Mouse (Mus musculus) heart, embryonic 14.5 days (tissue): Measurements from ENCODE around the gene Arsb. TPM values are rescaled to one million over a fixed set of nuclear protein-coding genes. Genes with fewer than 3 reads are reported as not detected.
A peak's percentile ranks its signal among the peaks of the same experiment; 100 is the strongest.

ENCODE experiments used
- ATAC-seq: fragments of 200-750 bp; cut with Nextera tagmentation; 2 replicates; pipeline ENCODE4 v1.8.0; 2017; ENCODE audit warnings: low read depth, moderate TSS enrichment; ENCODE audit not compliant: insufficient number of reproducible peaks, insufficient read depth, low FRiP score
- H3K27ac ChIP-seq, 2 experiments: fragments of 200-500 bp in 1 of 2; fragments of 300-500 bp in 1 of 2; sonication (generic) in 1 of 2; replicated peaks in 1 of 2; 2 replicates each; pipeline ENCODE4 v1.5.1; 2012 to 2014; ENCODE audit warnings: low read depth in 2 of 2, low read length in 2 of 2, control low read depth in 1 of 2, mild to moderate bottlenecking in 1 of 2, mixed read lengths in 1 of 2; ENCODE audit not compliant: control insufficient read depth in 1 of 2, insufficient read depth in 1 of 2
- H3K27me3 ChIP-seq: fragments of 300-500 bp; sonication (generic); 2 replicates; pipeline ENCODE4 v1.6.1; 2014; ENCODE audit warnings: mild to moderate bottlenecking, low read length, control low read depth; ENCODE audit not compliant: control insufficient read depth, insufficient read depth
- H3K36me3 ChIP-seq: fragments of 300-500 bp; sonication (generic); 2 replicates; pipeline ENCODE4 v1.6.1; 2014; ENCODE audit warnings: mild to moderate bottlenecking, control low read depth, low read length, mixed read lengths; ENCODE audit not compliant: control insufficient read depth, insufficient read depth
- H3K4me1 ChIP-seq, 2 experiments: fragments of 200-500 bp in 1 of 2; fragments of 300-500 bp in 1 of 2; sonication (generic) in 1 of 2; 2 replicates each; pipeline ENCODE4 v1.6.1; 2012 to 2014; ENCODE audit warnings: low read length in 2 of 2, control low read depth in 1 of 2, mixed read lengths in 1 of 2; ENCODE audit not compliant: control insufficient read depth in 2 of 2, insufficient read depth in 2 of 2
- H3K4me2 ChIP-seq: fragments of 300-500 bp; sonication (generic); 2 replicates; pipeline ENCODE4 v1.6.1; 2014; ENCODE audit warnings: mild to moderate bottlenecking, low read length
- H3K4me3 ChIP-seq, 2 experiments: fragments of 200-500 bp in 1 of 2; fragments of 300-500 bp in 1 of 2; sonication (generic) in 1 of 2; 2 replicates each; pipeline ENCODE4 v1.5.1; 2012 to 2014; ENCODE audit warnings: low read length in 2 of 2, mild to moderate bottlenecking in 2 of 2, control low read depth in 1 of 2, low read depth in 1 of 2, moderate library complexity in 1 of 2; ENCODE audit not compliant: control insufficient read depth in 1 of 2, insufficient read depth in 1 of 2
- H3K9ac ChIP-seq: fragments of 300-500 bp; sonication (generic); 2 replicates; pipeline ENCODE4 v1.6.1; 2014; ENCODE audit warnings: mild to moderate bottlenecking, low read length
- H3K9me3 ChIP-seq: fragments of 300-500 bp; sonication (generic); 2 replicates; pipeline ENCODE4 v1.6.1; 2016; ENCODE audit warnings: low read length, control low read depth; ENCODE audit not compliant: control insufficient read depth
- WGBS: fragments of 180-500 bp; shearing (Covaris S2); extraction: QIAGEN DNeasy Blood & Tissue Kit; methylation state at CpG from one replicate; pipeline ENCODE4 v1.1.7; 2014; 5-methylcytosine and 5-hydroxymethylcytosine counted together
- polyA plus RNA-seq: library from polyadenylated mRNA; unstranded; fragments of >200 nt; fragmentation: Nextera tagmentation; extraction: Ambion mirVana; gene quantifications from 2 replicates; pipeline ENCODE4 v1.2.1, GENCODE M21; 2014

Arsb gene
- polyA plus RNA-seq, 1 experiment from 2014 or later, result 10.0 TPM

DNA sequence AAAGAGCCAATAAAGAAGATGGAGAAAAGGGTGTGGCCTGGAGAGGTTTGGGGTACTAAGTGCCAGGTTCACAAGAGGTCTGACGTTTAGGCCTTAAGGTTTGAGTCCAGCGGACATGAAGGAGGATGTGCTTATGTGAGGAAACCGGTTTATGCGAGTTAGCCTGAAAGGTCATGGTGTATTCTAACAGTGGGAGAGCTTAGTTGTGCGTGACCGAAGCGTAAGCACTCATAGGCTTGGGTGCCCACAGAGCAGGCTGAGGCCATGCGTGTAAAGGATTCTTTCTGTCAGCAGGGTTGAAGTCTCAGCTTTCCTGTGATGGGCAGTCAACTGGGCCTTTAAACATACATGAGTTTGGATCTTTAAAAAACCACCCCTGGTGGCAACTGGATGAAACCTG is 82.9 kb downstream of the Arsb start:
- H3K36me3 ChIP-seq, result no peaks in the 10 kb centered on the region
- WGBS, result 94% methylated on average over 8 of the region's 8 CpGs
- H3K4me3 ChIP-seq, result no peak overlapping the region
- no peak overlapping the region for H3K4me2 ChIP-seq
- H3K27me3 ChIP-seq, result no peaks in the 10 kb centered on the region
- H3K9me3 ChIP-seq, result no peaks in the 10 kb centered on the region
- H3K27ac ChIP-seq, result no peak overlapping the region
- no peak overlapping the region for H3K9ac ChIP-seq
- no peak for ATAC-seq
- H3K4me1 ChIP-seq, result peaks cover 5 to 20% of the 10 kb centered on the region in 2 experiments

DNA sequence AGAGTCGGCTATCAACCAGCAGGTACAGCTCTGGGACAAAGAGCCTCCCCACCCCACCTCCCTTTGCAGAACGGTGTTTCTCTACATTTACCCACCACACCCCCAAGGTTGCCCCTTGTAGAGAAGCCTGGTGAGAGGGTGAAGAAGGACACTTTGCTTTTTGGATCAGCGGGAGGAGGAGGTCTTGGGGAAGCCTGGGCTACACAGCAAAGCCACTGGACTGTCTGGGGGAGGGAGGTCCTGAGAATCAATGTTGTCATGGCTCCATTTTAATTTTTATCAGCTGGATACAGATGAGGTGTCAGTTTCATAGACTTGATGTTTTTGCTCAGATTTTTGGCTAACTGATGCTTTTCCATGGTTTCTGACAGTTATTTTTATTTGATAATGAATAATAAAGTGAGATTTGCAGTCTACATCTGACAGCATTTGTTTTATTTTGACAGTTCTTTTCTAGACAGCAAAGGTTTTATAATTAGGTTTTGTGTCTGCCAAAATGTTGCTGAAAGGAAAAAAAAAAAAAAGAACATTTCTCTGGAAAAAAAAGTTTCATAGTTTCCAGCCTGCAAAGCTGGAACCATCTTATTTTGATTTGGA is 83.6 kb downstream of the Arsb start:
- no peak for ATAC-seq
- Histone ChIP-seq H3K9me3 (no peaks in the 10 kb centered on the region), H3K9ac (no peak overlapping the region), H3K36me3 (no peaks in the 10 kb centered on the region), H3K4me1 (peaks cover 5 to 20% of the 10 kb centered on the region in 2 experiments), H3K27ac (no peak overlapping the region), H3K4me3 (no peak overlapping the region), H3K4me2 (0 out of 2 replicates have a peak overlapping the region, but pooled peaks have one; percentile 60), H3K27me3 (no peaks in the 10 kb centered on the region)
- WGBS, result 76% methylated on average over 3 of the region's 3 CpGs

- Histone ChIP-seq H3K4me2 (peak overlapping the region; percentile 60), H3K9me3 (no peaks in the 10 kb centered on the region), H3K4me1 (peaks cover 5 to 16% of the 10 kb centered on the region in 2 experiments), H3K27me3 (no peaks in the 10 kb centered on the region), H3K9ac (peak overlapping the region; percentile 47; the same call in 1 of the 2 replicates), H3K36me3 (no peaks in the 10 kb centered on the region), H3K4me3 (peak overlapping the region; percentile 21 to 25), H3K27ac (peak overlapping the region; percentile 17 to 20; a peak in 2 of 4 replicates)
- 0 out of 2 replicates have a peak, but pooled peaks have one; percentile 52 for ATAC-seq
- WGBS, result 5% methylated on average over 11 of the region's 11 CpGs
These were observed 84.3 kb downstream of the Arsb start for GRCm38 (mm10) chr13:93855701-93856183.

DNA sequence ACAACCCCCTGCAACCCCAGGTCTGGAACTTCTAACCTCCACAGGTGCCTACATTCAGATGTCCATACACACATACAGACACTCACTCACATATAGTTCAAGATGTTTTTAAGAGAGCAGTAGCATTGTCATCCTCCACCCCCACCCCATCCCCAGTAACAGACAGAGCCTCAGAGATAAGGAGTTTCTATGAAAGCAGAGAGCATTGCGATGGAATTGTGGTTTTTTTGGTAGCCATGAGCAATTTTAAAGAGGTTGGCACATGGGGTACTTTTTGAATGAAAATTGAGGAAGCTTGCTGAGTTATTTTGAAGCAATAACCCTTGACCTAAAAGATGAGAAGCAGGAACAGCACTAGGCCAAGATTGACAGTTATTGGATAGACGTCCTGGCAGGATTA is 89.8 kb downstream of the Arsb start:
- ATAC-seq, result no peak
- Histone ChIP-seq H3K4me1 (peaks cover under 1 to 3% of the 10 kb centered on the region in 2 experiments; a peak in 2 of 4 replicates), H3K36me3 (no peaks in the 10 kb centered on the region), H3K9ac (no peak overlapping the region), H3K4me2 (no peak overlapping the region), H3K27me3 (no peaks in the 10 kb centered on the region), H3K27ac (no peak overlapping the region), H3K9me3 (no peaks in the 10 kb centered on the region), H3K4me3 (no peak overlapping the region)
- 75% methylated on average over 2 of the region's 2 CpGs for WGBS

DNA sequence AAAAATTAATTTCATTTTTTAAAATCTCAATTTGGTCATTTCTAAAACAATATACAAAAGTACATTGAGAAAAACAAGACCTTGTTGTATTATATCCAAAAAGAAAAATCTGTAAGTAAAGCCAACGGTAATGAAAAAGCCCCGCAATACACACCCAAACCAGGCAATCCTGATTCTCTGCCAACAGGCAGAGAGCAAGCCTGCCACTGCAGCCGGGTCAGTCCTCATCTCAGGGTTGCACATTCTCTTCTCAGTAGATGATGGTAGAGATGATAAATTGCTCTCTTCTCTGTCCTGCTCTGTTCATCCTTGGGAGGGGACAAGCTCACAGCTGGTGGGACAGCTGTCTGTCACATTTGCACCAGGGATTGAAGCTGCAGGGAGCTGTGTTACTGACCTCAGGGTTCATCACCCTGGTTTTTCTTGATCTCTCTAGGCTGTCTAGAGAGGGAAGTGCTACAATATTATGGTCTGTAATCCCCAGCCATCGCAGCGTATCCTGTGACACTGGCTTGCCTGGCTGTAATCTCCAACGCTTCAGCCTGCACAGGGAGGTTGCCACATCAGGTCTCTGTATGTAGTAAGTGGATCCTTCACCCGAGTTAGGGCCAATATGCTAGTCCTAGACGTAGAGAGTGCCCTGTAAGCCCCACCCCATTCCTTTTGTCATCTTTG is 92.8 kb downstream of the Arsb start:
- no peaks in the 10 kb centered on the region for H3K36me3 ChIP-seq
- H3K4me3 ChIP-seq, result no peak overlapping the region
- H3K4me2 ChIP-seq, result no peak overlapping the region
- H3K27me3 ChIP-seq, result no peaks in the 10 kb centered on the region
- ATAC-seq, result no peak
- H3K9ac ChIP-seq, result no peak overlapping the region
- WGBS, result 46% methylated on average over 8 of the region's 8 CpGs
- H3K4me1 ChIP-seq, result peaks cover 0 to 6% of the 10 kb centered on the region in 2 experiments; a peak in 1 of 4 replicates
- H3K9me3 ChIP-seq, result no peaks in the 10 kb centered on the region
- no peak overlapping the region for H3K27ac ChIP-seq

GRCm38 (mm10) chr13:93866638-93867037 is 95.2 kb downstream of the Arsb start:
- Histone ChIP-seq H3K9me3 (no peaks in the 10 kb centered on the region), H3K4me2 (no peak overlapping the region), H3K4me1 (peaks cover 0 to 6% of the 10 kb centered on the region in 2 experiments; a peak in 1 of 4 replicates), H3K27ac (peak overlapping the region in 1 of 2 experiments; percentile 28; a peak in 1 of 4 replicates), H3K36me3 (no peaks in the 10 kb centered on the region), H3K9ac (no peak overlapping the region), H3K27me3 (no peaks in the 10 kb centered on the region), H3K4me3 (no peak overlapping the region)
- WGBS, result 49% methylated on average over 5 of the region's 5 CpGs
- ATAC-seq, result 0 out of 2 replicates have a peak, but pooled peaks have one; percentile 57

GRCm38 (mm10) chr13:93871681-93872080 is 100.3 kb downstream of the Arsb start:
- Histone ChIP-seq H3K9me3 (no peaks in the 10 kb centered on the region), H3K36me3 (no peaks in the 10 kb centered on the region), H3K9ac (no peak overlapping the region), H3K27ac (peak overlapping the region; percentile 16 to 52; a peak in 3 of 4 replicates), H3K4me2 (peak overlapping the region; percentile 6; the same call in 1 of the 2 replicates), H3K4me3 (no peak overlapping the region), H3K27me3 (no peaks in the 10 kb centered on the region), H3K4me1 (peaks cover 0 to 6% of the 10 kb centered on the region in 2 experiments; a peak in 1 of 4 replicates)
- no peak for ATAC-seq
- 43% methylated on average over 10 of the region's 10 CpGs for WGBS
